Mouse (Mus musculus) small intestine, adult 2 months (tissue): Measurements from ENCODE around the gene Dock2. TPM values are rescaled to one million over a fixed set of nuclear protein-coding genes. Genes with fewer than 3 reads are reported as not detected.

Experiments used
- H3K27ac ChIP-seq: fragments of 200-500 bp; 2 replicates; pipeline ENCODE4 v1.5.1; 2012; ENCODE audit warnings: low read depth, low read length, control low read depth, inconsistent platforms; ENCODE audit not compliant: insufficient read depth
- H3K27me3 ChIP-seq: fragments of 200-500 bp; 2 replicates; pipeline ENCODE4 v1.6.1; 2012; ENCODE audit warnings: mild to moderate bottlenecking, moderate library complexity, low read length, inconsistent platforms; ENCODE audit not compliant: control insufficient read depth, insufficient read depth
- H3K36me3 ChIP-seq: fragments of 200-500 bp; 2 replicates; pipeline ENCODE4 v1.6.1; 2012; ENCODE audit warnings: mild to moderate bottlenecking, low read length, control low read depth, inconsistent platforms; ENCODE audit not compliant: control insufficient read depth, insufficient read depth
- H3K4me1 ChIP-seq: fragments of 200-500 bp; 2 replicates; pipeline ENCODE4 v1.6.1; 2012; ENCODE audit warnings: low read length, inconsistent platforms, mixed read lengths; ENCODE audit not compliant: control insufficient read depth, insufficient read depth, insufficient read length
- H3K4me3 ChIP-seq: fragments of 200-500 bp; 2 replicates; pipeline ENCODE4 v1.5.1; 2012; ENCODE audit warnings: low read depth, mild to moderate bottlenecking, control low read depth, inconsistent platforms, low read length, moderate library complexity
- CTCF ChIP-seq: fragments of 200-500 bp; IDR thresholded peaks from 2 replicates; pipeline ENCODE4 v1.5.1; 2012; ENCODE audit warnings: low read depth, mild to moderate bottlenecking, control low read depth, inconsistent platforms, low read length, moderate library complexity, mixed read lengths; ENCODE audit not compliant: insufficient replicate concordance, insufficient read length; ENCODE audit errors: extremely low read depth
- POLR2A ChIP-seq: fragments of 200-500 bp; IDR thresholded peaks from 2 replicates; pipeline ENCODE4 v1.6.1; 2012; ENCODE audit warnings: low read depth, mild to moderate bottlenecking, control low read depth, inconsistent platforms, low read length, moderate library complexity
- WGBS: fragments of 180-500 bp; shearing (Covaris S2); methylation state at CpG from one replicate; pipeline ENCODE4 v1.1.7; 2018; 5-methylcytosine and 5-hydroxymethylcytosine counted together
- polyA plus RNA-seq: library from polyadenylated mRNA; depleted of rRNA; stranded (reverse); fragments of >200 nt; gene quantifications from 2 replicates; pipeline ENCODE4 v1.2.3, GENCODE M21; 2012

Dock2 gene
- polyA plus RNA-seq, 1 experiment = 2.5 TPM

- H3K27ac ChIP-seq = no peak overlapping the region
- H3K4me1 ChIP-seq = no peaks in the 10 kb centered on the region
- H3K27me3 ChIP-seq = no peaks in the 10 kb centered on the region
- no peak overlapping the region for H3K4me3 ChIP-seq
- TF ChIP-seq POLR2A (no peak), CTCF (no peak)
- WGBS = 65% methylated on average over 1 of the region's 1 CpGs
- H3K36me3 ChIP-seq = no peaks in the 10 kb centered on the region
Measured at GRCm38 (mm10) chr11:34337907-34338306, 445.8 kb downstream of the Dock2 start.

GRCm38 (mm10) chr11:34332344-34333031 is 451.2 kb downstream of the Dock2 start:
- no peaks in the 10 kb centered on the region for H3K4me1 ChIP-seq
- no peaks in the 10 kb centered on the region for H3K36me3 ChIP-seq
- H3K4me3 ChIP-seq = no peak overlapping the region
- H3K27ac ChIP-seq = no peak overlapping the region
- TF ChIP-seq POLR2A = no peak
- no peak for TF ChIP-seq CTCF
- WGBS = 62% methylated on average over 7 of the region's 7 CpGs
- no peaks in the 10 kb centered on the region for H3K27me3 ChIP-seq

- H3K4me3 ChIP-seq = no peak overlapping the region
- H3K27ac ChIP-seq = no peak overlapping the region
- no peaks in the 10 kb centered on the region for H3K4me1 ChIP-seq
- no peak for TF ChIP-seq POLR2A
- TF ChIP-seq CTCF = no peak
- H3K36me3 ChIP-seq = no peaks in the 10 kb centered on the region
- H3K27me3 ChIP-seq = no peaks in the 10 kb centered on the region
- WGBS = 82% methylated on average over 8 of the region's 8 CpGs
Measured at GRCm38 (mm10) chr11:34323664-34324063, 460.0 kb downstream of the Dock2 start.

- Histone ChIP-seq H3K4me1 (no peaks in the 10 kb centered on the region), H3K27ac (no peak overlapping the region), H3K4me3 (no peak overlapping the region), H3K36me3 (no peaks in the 10 kb centered on the region), H3K27me3 (no peaks in the 10 kb centered on the region)
- TF ChIP-seq POLR2A (no peak), CTCF (no peak)
- WGBS = 83% methylated on average over 1 of the region's 1 CpGs
Measured at GRCm38 (mm10) chr11:34319282-34319681, 464.4 kb downstream of the Dock2 start.

- H3K4me1 ChIP-seq = no peaks in the 10 kb centered on the region
- H3K27ac ChIP-seq = no peak overlapping the region
- H3K27me3 ChIP-seq = no peaks in the 10 kb centered on the region
- TF ChIP-seq CTCF (no peak), POLR2A (no peak)
- 66% methylated on average over 8 of the region's 8 CpGs for WGBS
- H3K4me3 ChIP-seq = no peak overlapping the region
- H3K36me3 ChIP-seq = no peaks in the 10 kb centered on the region
Measured at GRCm38 (mm10) chr11:34317001-34317400, 466.7 kb downstream of the Dock2 start.

GRCm38 (mm10) chr11:34316176-34316575 is 467.5 kb downstream of the Dock2 start:
- 83% methylated on average over 10 of the region's 10 CpGs for WGBS
- no peaks in the 10 kb centered on the region for H3K4me1 ChIP-seq
- no peak for TF ChIP-seq CTCF
- TF ChIP-seq POLR2A = no peak
- H3K27ac ChIP-seq = no peak overlapping the region
- no peaks in the 10 kb centered on the region for H3K27me3 ChIP-seq
- H3K36me3 ChIP-seq = no peaks in the 10 kb centered on the region
- no peak overlapping the region for H3K4me3 ChIP-seq

- Histone ChIP-seq H3K27ac (no peak overlapping the region), H3K27me3 (no peaks in the 10 kb centered on the region), H3K4me3 (no peak overlapping the region), H3K4me1 (no peaks in the 10 kb centered on the region), H3K36me3 (no peaks in the 10 kb centered on the region)
- TF ChIP-seq CTCF = no peak
- no peak for TF ChIP-seq POLR2A
- WGBS = 57% methylated on average over 5 of the region's 5 CpGs
Measured at GRCm38 (mm10) chr11:34315383-34315782, 468.3 kb downstream of the Dock2 start.
